ENCODE assay signal across 15 mouse cellular contexts in the genomic region with DNA sequence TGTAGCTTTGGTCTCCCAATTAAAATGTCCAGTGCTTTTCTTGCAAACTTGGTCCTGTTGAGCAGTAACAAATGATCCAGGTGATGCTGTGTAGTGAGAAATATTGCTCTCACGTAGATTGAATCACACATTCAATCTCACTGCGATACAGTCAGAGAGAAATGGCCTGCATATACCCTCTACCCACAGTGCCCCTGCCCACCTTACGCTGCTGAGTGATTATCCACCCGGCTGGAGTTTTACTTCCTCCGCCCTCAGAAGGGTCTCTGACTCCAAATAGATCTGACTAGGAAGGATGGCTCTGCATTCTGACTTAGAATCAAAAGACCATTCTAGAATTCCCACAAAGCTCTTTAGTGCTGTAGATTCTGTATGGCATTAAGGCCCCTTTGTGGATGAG. TPM values are rescaled to one million over a fixed set of nuclear protein-coding genes. Genes with fewer than 3 reads are reported as not detected.
"Had no signal": no experiment of that assay in that cellular context is flagged by ENCODE, and none has a peak within 500 bp of the region (broad histone marks: within the 10 kb centered on the region; RNA-seq: fewer than 3 reads in every experiment).

No protein-coding gene starts in this region.

- H3K27ac ChIP-seq: hindbrain, postnatal 0 days; intestine, embryonic 15.5 days; kidney, embryonic 15.5 days; liver, embryonic 15.5 days; stomach, postnatal 0 days had no signal

- H3K9me3 ChIP-seq: intestine, embryonic 15.5 days; kidney, embryonic 15.5 days; liver, embryonic 15.5 days had no signal

- H3K4me3 ChIP-seq: intestine, embryonic 15.5 days; kidney, embryonic 15.5 days; liver, embryonic 15.5 days had no signal

- H3K27me3 ChIP-seq: intestine, embryonic 15.5 days; kidney, embryonic 15.5 days had no signal

- H3K4me1 ChIP-seq: liver, embryonic 15.5 days had no signal

- ATAC-seq: hindbrain, postnatal 0 days; intestine, embryonic 15.5 days; lung, postnatal 0 days had no signal

- H3K9ac ChIP-seq: intestine, embryonic 15.5 days; kidney, embryonic 15.5 days; liver, embryonic 15.5 days had no signal

- H3K4me2 ChIP-seq: intestine, embryonic 15.5 days; kidney, embryonic 15.5 days; liver, embryonic 11.5 days; liver, embryonic 15.5 days had no signal

- DNase-seq: kidney, adult 18-20 months; kidney, postnatal 14 days; lung, adult 2 months; lung, postnatal 36 days; right cerebral cortex, adult 18-20 months; right cerebral cortex, postnatal 25 days; thymus, adult 2 months; thymus, postnatal 25 days had no signal

- H3K36me3 ChIP-seq: intestine, embryonic 15.5 days; kidney, embryonic 15.5 days; liver, embryonic 15.5 days had no signal

RNA-seq across cellular contexts. Expression of gene Gm973, which starts 32.4 kb away (rescaled TPM):
- polyA plus RNA-seq: liver, embryonic 15.5 days had no signal
